Mouse (Mus musculus): ENCODE measurements around the gene Zfp326. TPM values are rescaled to one million over a fixed set of nuclear protein-coding genes. Genes with fewer than 3 reads are reported as not detected.
"Not testable (repeated sequence)": the region's sequence is repeated elsewhere in the genome, so short reads cannot be mapped to it uniquely, and the experiment has no call there.

Zfp326 gene
- polyA plus RNA-seq, 1 experiment from 2014 or later: 38.8 TPM

GRCm38 (mm10) chr5:105859716-105860460, 16.5 kb upstream of the Zfp326 start:
- Histone ChIP-seq H3K27ac (ENCODE audit: low read depth) (no peak overlapping the region), H3K4me1 (replicated peaks; ENCODE audit: control insufficient read depth, insufficient read depth, low read length) (peaks cover 14% of the 10 kb centered on the region), H3K9ac (ENCODE audit: low read length) (no peak overlapping the region), H3K9me3 (ENCODE audit: control insufficient read depth, low read length) (no peaks in the 10 kb centered on the region), H3K4me3 (ENCODE audit: low read depth, low read length) (no peak overlapping the region), H3K4me2 (ENCODE audit: low read length) (no peak overlapping the region), H3K27me3 (replicated peaks; ENCODE audit: control insufficient read depth, insufficient read depth, low read length) (no peaks in the 10 kb centered on the region), H3K36me3 (ENCODE audit: control insufficient read depth, insufficient read depth, low read length) (no peaks in the 10 kb centered on the region)
- 52% methylated on average over 11 of the region's 11 CpGs for WGBS
- ATAC-seq (replicated peaks; ENCODE audit: low FRiP score, low TSS enrichment, low read depth) (no peak), DNase-seq (ENCODE audit: low spot score) (peak; percentile 46)

DNA sequence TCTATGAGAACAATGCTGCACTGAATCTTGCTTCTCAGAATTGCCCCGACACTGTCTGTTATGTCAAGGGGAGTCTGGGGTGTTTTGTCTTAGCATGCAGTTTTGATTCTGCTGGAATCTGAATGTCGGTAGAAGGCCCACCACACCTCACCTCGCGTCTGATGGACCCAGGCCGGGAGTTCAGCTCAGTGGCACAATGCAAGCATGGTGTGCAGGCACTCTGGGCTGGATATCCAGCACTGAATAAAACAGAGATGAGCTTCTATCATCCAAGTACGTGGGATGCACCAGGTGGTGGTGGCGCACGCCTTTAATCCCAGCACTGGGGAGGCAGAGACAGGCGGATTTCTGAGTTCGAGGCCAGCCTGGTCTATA, 15.9 kb upstream of the Zfp326 start:
- WGBS: 91% methylated on average over 10 of the region's 10 CpGs
- no peaks in the 10 kb centered on the region for H3K36me3 ChIP-seq (ENCODE audit: control insufficient read depth, insufficient read depth, low read length)
- ATAC-seq (replicated peaks; ENCODE audit: low FRiP score, low TSS enrichment, low read depth): no peak
- no peak overlapping the region for H3K4me3 ChIP-seq (ENCODE audit: low read depth, low read length)
- no peaks in the 10 kb centered on the region for H3K27me3 ChIP-seq (replicated peaks; ENCODE audit: control insufficient read depth, insufficient read depth, low read length)
- H3K4me1 ChIP-seq (replicated peaks; ENCODE audit: control insufficient read depth, insufficient read depth, low read length): peaks cover 14% of the 10 kb centered on the region
- H3K9ac ChIP-seq (ENCODE audit: low read length): no peak overlapping the region
- H3K4me2 ChIP-seq (ENCODE audit: low read length): no peak overlapping the region
- no peak for DNase-seq (ENCODE audit: low spot score)
- H3K9me3 ChIP-seq (ENCODE audit: control insufficient read depth, low read length): no peaks in the 10 kb centered on the region
- no peak overlapping the region for H3K27ac ChIP-seq (ENCODE audit: low read depth)

DNA sequence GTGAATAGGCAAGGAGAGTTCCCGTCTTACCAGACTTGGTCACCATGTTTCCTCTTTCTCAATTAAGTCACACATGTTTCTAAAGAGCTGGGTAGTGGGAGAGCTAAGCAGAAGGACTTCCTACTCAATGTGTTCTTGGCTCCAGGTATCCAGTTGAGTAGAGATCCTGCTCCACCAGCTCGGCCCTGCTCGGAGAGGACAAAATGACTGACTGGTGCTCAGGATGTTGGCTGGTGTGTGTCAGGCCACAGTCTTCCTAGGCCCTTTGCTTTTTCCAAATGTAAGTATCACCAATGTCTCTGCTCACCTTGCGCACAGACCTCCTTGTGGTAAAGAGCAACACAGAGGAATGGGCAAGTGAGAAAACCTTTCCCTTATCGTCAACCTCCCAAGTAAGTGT, 14.7 kb upstream of the Zfp326 start:
- Histone ChIP-seq H3K9me3 (ENCODE audit: control insufficient read depth, low read length) (no peaks in the 10 kb centered on the region), H3K36me3 (ENCODE audit: control insufficient read depth, insufficient read depth, low read length) (no peaks in the 10 kb centered on the region), H3K27me3 (replicated peaks; ENCODE audit: control insufficient read depth, insufficient read depth, low read length) (no peaks in the 10 kb centered on the region), H3K4me3 (ENCODE audit: low read depth, low read length) (no peak overlapping the region), H3K27ac (ENCODE audit: low read depth) (no peak overlapping the region), H3K4me1 (replicated peaks; ENCODE audit: control insufficient read depth, insufficient read depth, low read length) (peaks cover 10% of the 10 kb centered on the region; the same call in 1 of the 2 replicates), H3K9ac (ENCODE audit: low read length) (no peak overlapping the region), H3K4me2 (ENCODE audit: low read length) (no peak overlapping the region)
- ATAC-seq (replicated peaks; ENCODE audit: low FRiP score, low TSS enrichment, low read depth): no peak
- WGBS: 88% methylated on average over 5 of the region's 5 CpGs
- peak; percentile 28 for DNase-seq (ENCODE audit: low spot score)

GRCm38 (mm10) chr5:105865110-105865628, 11.2 kb upstream of the Zfp326 start:
- not testable (repeated sequence) for H3K9me3 ChIP-seq (ENCODE audit: control insufficient read depth, low read length); H3K4me3 ChIP-seq (ENCODE audit: low read depth, low read length); H3K9ac ChIP-seq (ENCODE audit: low read length); H3K36me3 ChIP-seq (ENCODE audit: control insufficient read depth, insufficient read depth, low read length); DNase-seq (ENCODE audit: low spot score); H3K4me2 ChIP-seq (ENCODE audit: low read length); H3K4me1 ChIP-seq (replicated peaks; ENCODE audit: control insufficient read depth, insufficient read depth, low read length); H3K27ac ChIP-seq (ENCODE audit: low read depth); H3K27me3 ChIP-seq (replicated peaks; ENCODE audit: control insufficient read depth, insufficient read depth, low read length); ATAC-seq (replicated peaks; ENCODE audit: low FRiP score, low TSS enrichment, low read depth)
- WGBS: 48% methylated on average over 5 of the region's 5 CpGs

DNA sequence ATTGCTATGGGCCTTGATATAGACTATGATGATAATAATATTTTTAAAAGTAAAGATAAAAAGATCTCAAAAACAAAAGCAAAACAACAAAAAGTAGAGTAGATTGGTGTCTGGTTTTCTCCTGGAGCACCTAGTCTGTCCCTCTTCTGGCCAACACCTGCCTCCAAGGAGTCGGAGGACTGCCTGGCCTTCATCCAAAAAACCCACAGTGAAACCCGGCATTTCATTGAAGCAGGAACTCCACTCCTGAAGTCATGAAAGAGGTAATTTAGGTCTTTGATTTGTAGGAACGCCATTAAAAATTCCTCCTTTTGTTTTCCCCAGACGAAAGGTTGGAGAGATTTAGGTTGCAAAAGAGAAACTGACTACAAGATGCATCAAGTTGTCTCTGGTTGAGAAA, 8.9 kb upstream of the Zfp326 start:
- ATAC-seq (replicated peaks; ENCODE audit: low FRiP score, low TSS enrichment, low read depth) (no peak), DNase-seq (ENCODE audit: low spot score) (no peak)
- H3K9me3 ChIP-seq (ENCODE audit: control insufficient read depth, low read length): no peaks in the 10 kb centered on the region
- H3K4me3 ChIP-seq (ENCODE audit: low read depth, low read length): no peak overlapping the region
- H3K4me1 ChIP-seq (replicated peaks; ENCODE audit: control insufficient read depth, insufficient read depth, low read length): peaks cover 7% of the 10 kb centered on the region
- H3K9ac ChIP-seq (ENCODE audit: low read length): no peak overlapping the region
- H3K4me2 ChIP-seq (ENCODE audit: low read length): no peak overlapping the region
- H3K36me3 ChIP-seq (ENCODE audit: control insufficient read depth, insufficient read depth, low read length): no peaks in the 10 kb centered on the region
- WGBS: 42% methylated on average over 4 of the region's 4 CpGs
- H3K27ac ChIP-seq (ENCODE audit: low read depth): no peak overlapping the region
- no peaks in the 10 kb centered on the region for H3K27me3 ChIP-seq (replicated peaks; ENCODE audit: control insufficient read depth, insufficient read depth, low read length)

GRCm38 (mm10) chr5:105867841-105868447, 8.4 kb upstream of the Zfp326 start:
- 0 out of 2 replicates have a peak, but pooled peaks have one; percentile 37 for ATAC-seq (replicated peaks; ENCODE audit: low FRiP score, low TSS enrichment, low read depth)
- Histone ChIP-seq H3K4me2 (ENCODE audit: low read length) (no peak overlapping the region), H3K27me3 (replicated peaks; ENCODE audit: control insufficient read depth, insufficient read depth, low read length) (no peaks in the 10 kb centered on the region), H3K4me3 (ENCODE audit: low read depth, low read length) (no peak overlapping the region), H3K4me1 (replicated peaks; ENCODE audit: control insufficient read depth, insufficient read depth, low read length) (peaks cover 7% of the 10 kb centered on the region), H3K9ac (ENCODE audit: low read length) (no peak overlapping the region), H3K27ac (ENCODE audit: low read depth) (no peak overlapping the region), H3K36me3 (ENCODE audit: control insufficient read depth, insufficient read depth, low read length) (no peaks in the 10 kb centered on the region), H3K9me3 (ENCODE audit: control insufficient read depth, low read length) (no peaks in the 10 kb centered on the region)
- WGBS: 59% methylated on average over 16 of the region's 16 CpGs
- no peak for DNase-seq (ENCODE audit: low spot score)

- H3K4me1 ChIP-seq (replicated peaks; ENCODE audit: control insufficient read depth, insufficient read depth, low read length): peaks cover 7% of the 10 kb centered on the region
- DNase-seq (ENCODE audit: low spot score) (peak; percentile 91), ATAC-seq (replicated peaks; ENCODE audit: low FRiP score, low TSS enrichment, low read depth) (no peak)
- H3K27me3 ChIP-seq (replicated peaks; ENCODE audit: control insufficient read depth, insufficient read depth, low read length): no peaks in the 10 kb centered on the region
- H3K4me2 ChIP-seq (ENCODE audit: low read length): no peak overlapping the region
- no peak overlapping the region for H3K27ac ChIP-seq (ENCODE audit: low read depth)
- no peaks in the 10 kb centered on the region for H3K36me3 ChIP-seq (ENCODE audit: control insufficient read depth, insufficient read depth, low read length)
- H3K9me3 ChIP-seq (ENCODE audit: control insufficient read depth, low read length): no peaks in the 10 kb centered on the region
- WGBS: 25% methylated on average over 3 of the region's 3 CpGs
- no peak overlapping the region for H3K9ac ChIP-seq (ENCODE audit: low read length)
- H3K4me3 ChIP-seq (ENCODE audit: low read depth, low read length): no peak overlapping the region
These were observed 7.8 kb upstream of the Zfp326 start for GRCm38 (mm10) chr5:105868593-105868992.

GRCm38 (mm10) chr5:105869739-105870138, 6.6 kb upstream of the Zfp326 start:
- WGBS: 93% methylated on average over 7 of the region's 7 CpGs
- H3K27ac ChIP-seq (ENCODE audit: low read depth): no peak overlapping the region
- no peaks in the 10 kb centered on the region for H3K36me3 ChIP-seq (ENCODE audit: control insufficient read depth, insufficient read depth, low read length)
- no peak overlapping the region for H3K4me2 ChIP-seq (ENCODE audit: low read length)
- H3K4me1 ChIP-seq (replicated peaks; ENCODE audit: control insufficient read depth, insufficient read depth, low read length): peaks cover 7% of the 10 kb centered on the region
- H3K4me3 ChIP-seq (ENCODE audit: low read depth, low read length): no peak overlapping the region
- no peak for DNase-seq (ENCODE audit: low spot score)
- H3K27me3 ChIP-seq (replicated peaks; ENCODE audit: control insufficient read depth, insufficient read depth, low read length): no peaks in the 10 kb centered on the region
- ATAC-seq (replicated peaks; ENCODE audit: low FRiP score, low TSS enrichment, low read depth): no peak
- H3K9me3 ChIP-seq (ENCODE audit: control insufficient read depth, low read length): no peaks in the 10 kb centered on the region
- no peak overlapping the region for H3K9ac ChIP-seq (ENCODE audit: low read length)

Measured in intestine, embryonic 14.5 days (tissue).